Mouse (Mus musculus) limb, embryonic 13.5 days (tissue): Measurements from ENCODE around the gene Tapt1. TPM values are rescaled to one million over a fixed set of nuclear protein-coding genes. Genes with fewer than 3 reads are reported as not detected.

Experiments
- ATAC-seq: fragments of 200-750 bp; cut with Nextera tagmentation; 2 replicates; pipeline ENCODE4 v1.8.0; 2017; ENCODE audit warnings: low read depth, moderate number of reproducible peaks, moderate TSS enrichment; ENCODE audit not compliant: low FRiP score
- H3K27ac ChIP-seq: fragments of 300-500 bp; sonication (generic); 2 replicates; pipeline ENCODE4 v1.5.1; 2015; ENCODE audit warnings: inconsistent platforms, mild to moderate bottlenecking, moderate library complexity
- H3K27me3 ChIP-seq: fragments of 300-500 bp; sonication (generic); 2 replicates; pipeline ENCODE4 v1.6.1; 2015; ENCODE audit warnings: mild to moderate bottlenecking, inconsistent platforms
- H3K36me3 ChIP-seq: fragments of 300-500 bp; sonication (generic); 2 replicates; pipeline ENCODE4 v1.6.1; 2015; ENCODE audit warnings: inconsistent platforms, mild to moderate bottlenecking, moderate library complexity
- H3K4me1 ChIP-seq: fragments of 300-500 bp; sonication (generic); 2 replicates; pipeline ENCODE4 v1.6.1; 2015; ENCODE audit warnings: inconsistent platforms
- H3K4me2 ChIP-seq: fragments of 300-500 bp; sonication (generic); replicated peaks from 2 replicates; pipeline ENCODE4 v1.6.1; 2015; ENCODE audit warnings: inconsistent platforms, mild to moderate bottlenecking, moderate library complexity
- H3K4me3 ChIP-seq: fragments of 300-500 bp; sonication (generic); 2 replicates; pipeline ENCODE4 v1.5.1; 2015; ENCODE audit warnings: moderate library complexity, mild to moderate bottlenecking, inconsistent platforms
- H3K9ac ChIP-seq: fragments of 300-500 bp; sonication (generic); 2 replicates; pipeline ENCODE4 v1.6.1; 2015; ENCODE audit warnings: mild to moderate bottlenecking, inconsistent platforms
- H3K9me3 ChIP-seq: fragments of 300-500 bp; sonication (generic); 2 replicates; pipeline ENCODE4 v1.6.1; 2016; ENCODE audit warnings: inconsistent platforms
- WGBS: fragments of 180-500 bp; shearing (Covaris S2); methylation state at CpG from one replicate; pipeline ENCODE4 v1.1.7; 2015; 5-methylcytosine and 5-hydroxymethylcytosine counted together
- polyA plus RNA-seq: library from polyadenylated mRNA; unstranded; fragments of >200 nt; fragmentation: Nextera tagmentation; extraction: Ambion mirVana; gene quantifications from 2 replicates; pipeline ENCODE4 v1.2.1, GENCODE M21; 2015

Tapt1 gene
- polyA plus RNA-seq, 1 experiment from 2014 or later, result 33.4 TPM

DNA sequence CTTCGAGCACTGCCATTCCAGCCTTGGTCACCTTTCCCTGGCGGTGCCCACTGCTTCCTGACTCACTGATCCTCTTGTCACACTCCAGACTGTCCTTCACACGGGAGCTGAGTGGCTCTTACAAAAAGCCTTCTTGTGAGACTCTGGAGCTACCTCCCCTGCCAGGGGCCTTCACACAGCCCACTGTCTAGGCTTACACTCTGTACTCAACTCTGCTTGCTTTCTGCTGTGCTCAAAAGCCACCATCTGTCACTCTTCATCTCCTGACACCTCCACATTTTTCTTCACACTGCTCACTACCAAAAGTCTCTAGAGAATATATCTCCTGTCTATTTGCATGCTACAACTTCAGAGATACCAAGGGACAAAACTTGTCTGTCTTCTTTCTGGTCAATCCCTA is 46.0 kb downstream of the Tapt1 start:
- Histone ChIP-seq H3K4me1 (no peaks in the 10 kb centered on the region), H3K36me3 (peaks cover 79% of the 10 kb centered on the region)
- ATAC-seq, result no peak

DNA sequence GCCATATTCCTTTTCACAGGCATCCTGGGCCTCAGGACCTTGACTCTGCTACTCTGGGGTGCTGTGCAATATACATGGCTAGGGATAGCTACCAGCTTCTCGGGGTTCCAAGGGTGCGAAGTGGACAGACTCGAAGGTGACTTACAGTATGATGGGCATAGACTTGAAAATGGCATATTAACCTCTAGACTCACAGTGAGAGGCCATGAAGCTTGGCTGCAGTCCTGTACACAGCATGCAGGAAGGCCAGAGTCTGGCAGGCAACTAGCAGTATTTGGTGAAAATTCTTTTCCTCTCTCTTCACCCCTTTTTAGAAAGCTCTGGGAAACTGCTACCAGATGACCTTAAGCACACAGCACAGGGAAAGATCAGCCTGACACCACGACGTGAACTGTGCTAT is 52.4 kb downstream of the Tapt1 start:
- Histone ChIP-seq H3K27me3 (no peaks in the 10 kb centered on the region), H3K4me1 (no peaks in the 10 kb centered on the region), H3K27ac (no peak overlapping the region), H3K4me2 (no peak overlapping the region), H3K9ac (no peak overlapping the region), H3K9me3 (no peaks in the 10 kb centered on the region), H3K4me3 (no peak overlapping the region), H3K36me3 (peaks cover 59% of the 10 kb centered on the region)
- no peak for ATAC-seq
- WGBS, result 91% methylated on average over 5 of the region's 5 CpGs

More for the DNA sequence above, 46.0 kb downstream of the Tapt1 start:
- Histone ChIP-seq H3K27ac (no peak overlapping the region), H3K4me2 (no peak overlapping the region), H3K9me3 (no peaks in the 10 kb centered on the region), H3K27me3 (no peaks in the 10 kb centered on the region), H3K4me3 (no peak overlapping the region), H3K9ac (no peak overlapping the region)
- 86% methylated on average over 3 of the region's 3 CpGs for WGBS

DNA sequence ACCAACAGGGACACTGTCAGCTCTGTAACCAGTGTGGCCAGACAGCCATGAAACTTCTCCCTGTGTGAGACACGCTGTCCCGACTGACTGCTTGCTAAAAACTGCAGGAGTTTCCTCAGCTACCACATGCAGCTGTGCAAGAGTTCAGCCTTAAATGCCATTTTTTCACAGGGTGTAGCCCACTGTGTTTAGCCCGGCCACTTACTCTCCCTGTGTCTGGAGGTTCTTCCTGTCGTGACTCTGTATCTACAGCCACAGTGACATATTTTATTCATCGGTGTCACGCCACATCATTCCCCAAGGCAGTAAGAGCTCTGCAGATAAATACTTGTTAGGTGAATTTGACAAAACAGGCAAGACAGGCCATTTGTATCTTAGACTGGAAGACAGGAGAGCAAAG is 59.6 kb downstream of the Tapt1 start:
- no peak overlapping the region for H3K9ac ChIP-seq

DNA sequence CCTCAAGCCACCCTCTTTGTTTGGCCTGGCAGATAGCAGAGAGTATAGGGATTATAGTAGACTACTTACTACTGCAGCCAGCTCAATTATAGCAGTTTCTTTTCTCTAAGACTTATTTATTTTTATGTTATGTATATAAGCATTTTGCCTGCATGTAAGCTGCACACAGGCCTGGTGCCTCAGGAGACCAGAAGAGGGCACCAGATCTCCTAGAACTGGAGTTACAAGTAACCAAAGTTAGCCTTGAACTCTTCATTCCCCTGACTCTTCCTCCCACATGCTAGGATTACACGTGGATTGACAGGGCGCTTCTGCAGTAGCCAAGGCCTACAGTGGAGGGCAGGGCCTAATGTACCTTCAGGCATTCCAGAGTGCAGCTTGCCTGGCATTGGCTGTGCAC is 60.6 kb downstream of the Tapt1 start:
- 33% methylated on average over 2 of the region's 2 CpGs for WGBS

More for the DNA sequence above, 59.6 kb downstream of the Tapt1 start:
- no peaks in the 10 kb centered on the region for H3K4me1 ChIP-seq
- no peaks in the 10 kb centered on the region for H3K27me3 ChIP-seq
- no peak overlapping the region for H3K27ac ChIP-seq
- no peak overlapping the region for H3K4me2 ChIP-seq
- no peaks in the 10 kb centered on the region for H3K9me3 ChIP-seq
- H3K4me3 ChIP-seq, result no peak overlapping the region
- ATAC-seq, result no peak
- WGBS, result 71% methylated on average over 6 of the region's 6 CpGs
- peaks cover 10% of the 10 kb centered on the region for H3K36me3 ChIP-seq

GRCm38 (mm10) chr5:44164233-44164776 is 62.1 kb downstream of the Tapt1 start:
- Histone ChIP-seq H3K4me2 (no peak overlapping the region), H3K4me1 (no peaks in the 10 kb centered on the region), H3K36me3 (no peaks in the 10 kb centered on the region), H3K27ac (no peak overlapping the region), H3K4me3 (no peak overlapping the region), H3K9me3 (no peaks in the 10 kb centered on the region), H3K27me3 (no peaks in the 10 kb centered on the region), H3K9ac (no peak overlapping the region)
- ATAC-seq, result no peak
- WGBS, result 61% methylated on average over 7 of the region's 7 CpGs

More for the DNA sequence above, 60.6 kb downstream of the Tapt1 start:
- H3K36me3 ChIP-seq, result peaks cover under 1% of the 10 kb centered on the region; the same call in 1 of the 2 replicates
- H3K27ac ChIP-seq, result no peak overlapping the region
- H3K4me1 ChIP-seq, result no peaks in the 10 kb centered on the region
- no peak overlapping the region for H3K4me3 ChIP-seq
- H3K9me3 ChIP-seq, result no peaks in the 10 kb centered on the region
- no peaks in the 10 kb centered on the region for H3K27me3 ChIP-seq
- no peak overlapping the region for H3K9ac ChIP-seq
- no peak overlapping the region for H3K4me2 ChIP-seq
- no peak for ATAC-seq

GRCm38 (mm10) chr5:44163318-44163717 is 63.1 kb downstream of the Tapt1 start:
- no peaks in the 10 kb centered on the region for H3K36me3 ChIP-seq
- H3K4me1 ChIP-seq, result no peaks in the 10 kb centered on the region
- no peaks in the 10 kb centered on the region for H3K9me3 ChIP-seq
- H3K27ac ChIP-seq, result no peak overlapping the region
- ATAC-seq, result no peak
- H3K4me3 ChIP-seq, result no peak overlapping the region
- no peaks in the 10 kb centered on the region for H3K27me3 ChIP-seq
- H3K4me2 ChIP-seq, result no peak overlapping the region
- no peak overlapping the region for H3K9ac ChIP-seq
- 96% methylated on average over 3 of the region's 3 CpGs for WGBS

DNA sequence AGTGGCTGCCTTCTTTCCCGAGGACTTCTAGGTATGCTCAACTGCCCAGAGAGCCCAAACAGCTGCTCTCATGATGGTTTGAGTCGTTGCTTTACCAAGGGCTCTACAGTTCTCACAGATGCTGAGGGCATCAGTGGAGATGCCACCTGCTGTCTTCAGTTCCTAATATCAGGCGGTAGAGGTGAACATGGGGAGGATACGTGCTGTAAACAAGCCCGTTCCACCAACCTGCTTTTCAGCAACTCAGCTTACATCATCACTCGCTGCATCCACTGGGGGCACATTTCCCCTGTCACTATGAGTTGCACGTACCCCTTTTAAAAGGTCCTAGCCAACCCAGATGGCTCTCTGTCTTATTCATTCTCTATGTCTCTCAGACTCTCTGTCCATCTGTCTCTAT is 63.6 kb downstream of the Tapt1 start:
- ATAC-seq, result no peak
- Histone ChIP-seq H3K27ac (no peak overlapping the region), H3K4me1 (no peaks in the 10 kb centered on the region), H3K9ac (no peak overlapping the region), H3K4me3 (no peak overlapping the region), H3K9me3 (no peaks in the 10 kb centered on the region), H3K4me2 (no peak overlapping the region), H3K36me3 (no peaks in the 10 kb centered on the region), H3K27me3 (no peaks in the 10 kb centered on the region)
- WGBS, result 83% methylated on average over 7 of the region's 7 CpGs

DNA sequence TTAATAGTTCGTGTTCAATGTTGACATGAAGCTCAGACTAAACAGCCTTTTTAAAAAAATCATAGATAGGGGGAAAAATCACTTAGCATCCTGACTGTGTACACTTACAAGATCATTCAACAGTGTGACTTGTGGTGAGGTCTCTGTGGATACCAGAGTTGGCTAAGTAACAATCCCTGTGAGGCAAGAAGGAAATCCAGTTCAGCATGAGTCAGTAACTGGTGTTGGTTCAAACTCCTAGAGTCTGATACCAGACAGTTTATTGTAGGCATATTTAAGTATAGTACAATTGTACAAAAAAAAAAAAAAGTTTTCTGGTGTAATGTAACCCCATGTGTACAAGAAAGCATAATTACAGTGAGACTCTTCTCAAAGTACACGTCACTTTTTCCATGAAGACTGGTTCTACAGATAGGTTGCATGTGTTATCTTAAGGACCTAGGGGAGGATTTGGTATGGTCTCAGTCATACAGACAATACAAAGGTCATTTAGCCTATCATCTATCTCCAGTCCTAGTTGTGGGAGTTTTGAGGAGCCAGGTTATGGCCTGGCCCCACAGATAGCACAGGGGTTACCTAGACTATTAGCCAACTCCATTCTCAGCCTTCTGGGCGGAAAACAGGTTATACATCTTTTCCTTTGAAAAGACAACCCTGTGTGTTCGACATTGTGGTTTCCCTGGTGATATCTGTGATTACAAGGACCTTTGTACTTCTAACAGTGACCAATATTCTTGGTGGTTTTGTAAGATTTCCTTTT is 66.6 kb downstream of the Tapt1 start:
- no peak overlapping the region for H3K9ac ChIP-seq
- H3K36me3 ChIP-seq, result no peaks in the 10 kb centered on the region
- H3K4me3 ChIP-seq, result no peak overlapping the region
- H3K27ac ChIP-seq, result no peak overlapping the region
- no peak for ATAC-seq
- WGBS, result 79% methylated on average over 4 of the region's 4 CpGs
- no peaks in the 10 kb centered on the region for H3K9me3 ChIP-seq
- no peaks in the 10 kb centered on the region for H3K4me1 ChIP-seq
- H3K27me3 ChIP-seq, result no peaks in the 10 kb centered on the region
- no peak overlapping the region for H3K4me2 ChIP-seq

DNA sequence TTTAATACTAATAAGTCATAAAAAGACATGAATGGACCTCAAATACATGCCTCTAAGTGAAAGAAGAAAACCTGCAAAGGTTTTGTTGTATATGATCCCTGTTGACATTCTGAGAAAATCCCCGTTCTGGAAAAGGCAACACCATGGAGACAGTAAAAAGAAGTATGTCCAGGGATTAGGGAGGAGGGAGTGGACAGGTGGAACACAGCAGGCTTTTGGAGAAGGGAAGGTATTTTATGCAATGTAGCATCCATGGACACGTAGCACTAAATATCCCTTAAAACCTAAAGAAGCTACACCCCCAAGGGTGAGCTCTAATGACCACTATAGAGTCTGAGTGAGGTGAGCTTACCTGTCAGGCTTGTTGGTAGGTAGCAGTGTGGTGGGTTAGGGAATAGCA is 67.2 kb downstream of the Tapt1 start:
- H3K4me1 ChIP-seq, result no peaks in the 10 kb centered on the region
- no peaks in the 10 kb centered on the region for H3K9me3 ChIP-seq
- ATAC-seq, result no peak
- 85% methylated on average over 2 of the region's 2 CpGs for WGBS
- no peak overlapping the region for H3K9ac ChIP-seq
- no peak overlapping the region for H3K27ac ChIP-seq
- no peak overlapping the region for H3K4me2 ChIP-seq
- no peaks in the 10 kb centered on the region for H3K36me3 ChIP-seq
- H3K4me3 ChIP-seq, result no peak overlapping the region
- H3K27me3 ChIP-seq, result no peaks in the 10 kb centered on the region

- H3K36me3 ChIP-seq, result no peaks in the 10 kb centered on the region
- H3K4me1 ChIP-seq, result no peaks in the 10 kb centered on the region
- H3K9me3 ChIP-seq, result no peaks in the 10 kb centered on the region
- H3K27ac ChIP-seq, result no peak overlapping the region
- WGBS, result 90% methylated on average over 3 of the region's 3 CpGs
- no peak overlapping the region for H3K9ac ChIP-seq
- ATAC-seq, result no peak
- no peak overlapping the region for H3K4me2 ChIP-seq
- no peak overlapping the region for H3K4me3 ChIP-seq
- H3K27me3 ChIP-seq, result no peaks in the 10 kb centered on the region
Measured at GRCm38 (mm10) chr5:44158458-44158857, 68.0 kb downstream of the Tapt1 start.

- no peak for ATAC-seq
- Histone ChIP-seq H3K27ac (no peak overlapping the region), H3K4me1 (no peaks in the 10 kb centered on the region), H3K36me3 (no peaks in the 10 kb centered on the region), H3K4me3 (no peak overlapping the region), H3K9ac (no peak overlapping the region), H3K4me2 (no peak overlapping the region), H3K27me3 (no peaks in the 10 kb centered on the region), H3K9me3 (no peaks in the 10 kb centered on the region)
- WGBS, result 76% methylated on average over 6 of the region's 6 CpGs
Measured at GRCm38 (mm10) chr5:44157760-44158159, 68.7 kb downstream of the Tapt1 start.

- ATAC-seq, result no peak
- Histone ChIP-seq H3K4me2 (no peak overlapping the region), H3K9me3 (peaks cover 13% of the 10 kb centered on the region; the same call in 1 of the 2 replicates), H3K36me3 (no peaks in the 10 kb centered on the region), H3K9ac (no peak overlapping the region), H3K4me1 (0 out of 2 replicates have a peak, but pooled peaks cover 7% of the 10 kb centered on the region), H3K27ac (no peak overlapping the region), H3K27me3 (no peaks in the 10 kb centered on the region), H3K4me3 (no peak overlapping the region)
- WGBS, result 65% methylated on average over 1 of the region's 1 CpGs
Measured at GRCm38 (mm10) chr5:44153050-44153449, 73.4 kb downstream of the Tapt1 start.
